In genomic region chr11:115746762-115747161, GRCm38 (mm10) we compare ENCODE assay signal across 9 mouse cellular contexts. TPM values are rescaled to one million over a fixed set of nuclear protein-coding genes. Genes with fewer than 3 reads are reported as not detected.
DNase-seq lines count a peak whose midpoint lies in the region; ATAC-seq and TF ChIP-seq lines count a peak whose summit lies in the region.
"Had no signal": no experiment of that assay in that cellular context is flagged by ENCODE, and none has a peak within 500 bp of the region (broad histone marks: within the 10 kb centered on the region; RNA-seq: fewer than 3 reads in every experiment).

No protein-coding gene starts in this region.

- peak overlapping the region; percentile 45; the same call in 1 of the 2 replicates for H3K4me3 ChIP-seq in heart, embryonic 10.5 days
- no peak overlapping the region for H3K4me3 ChIP-seq in intestine, postnatal 0 days (ENCODE audit: low read depth, low read length)
- no peak overlapping the region for H3K4me3 ChIP-seq in left cerebral cortex, adult 2 months

- no peaks in the 10 kb centered on the region; the same call in 1 of the 2 replicates for H3K4me1 ChIP-seq in heart, embryonic 10.5 days
- H3K4me1 ChIP-seq in intestine, postnatal 0 days (replicated peaks; ENCODE audit: control insufficient read depth, insufficient read depth, low read length), result no peaks in the 10 kb centered on the region; the same call in 1 of the 2 replicates

- peak overlapping the region; percentile 30 for H3K4me2 ChIP-seq in intestine, postnatal 0 days (replicated peaks; ENCODE audit: low read depth)

- WGBS in heart, embryonic 10.5 days, result 38% methylated on average over 8 of the region's 8 CpGs
- 9% methylated on average over 8 of the region's 8 CpGs for WGBS in intestine, postnatal 0 days

- no peaks in the 10 kb centered on the region; the same call in 1 of the 2 replicates for H3K27me3 ChIP-seq in heart, embryonic 10.5 days (ENCODE audit: insufficient read depth, poor library complexity, severe bottlenecking)
- H3K27me3 ChIP-seq in intestine, postnatal 0 days (replicated peaks; ENCODE audit: control insufficient read depth, insufficient read depth, low read length), result no peaks in the 10 kb centered on the region

- H3K36me3 ChIP-seq in heart, embryonic 10.5 days, result no peaks in the 10 kb centered on the region
- H3K36me3 ChIP-seq in intestine, postnatal 0 days (ENCODE audit: control insufficient read depth, insufficient read depth), result no peaks in the 10 kb centered on the region

- H3K9me3 ChIP-seq in heart, embryonic 10.5 days, result no peaks in the 10 kb centered on the region
- no peaks in the 10 kb centered on the region for H3K9me3 ChIP-seq in intestine, postnatal 0 days (ENCODE audit: control insufficient read depth)

- intact Hi-C loops in heart, postnatal 10 days (cut with DNase I), result no loop called here
- intact Hi-C loops in left cerebral cortex, adult 2 months (cut with DNase I), result no loop called here

- ATAC-seq in intestine, postnatal 0 days, result peak; percentile 60; the same call in 1 of the 2 replicates

- DNase-seq in heart, embryonic 10.5 days (ENCODE audit: low spot score), result no peak
- DNase-seq in heart, postnatal 10 days, result no peak
- peak; percentile 35 for DNase-seq in thymus, postnatal 0 days (ENCODE audit: low spot score)
- no peak for DNase-seq in thymus, postnatal 10 days (ENCODE audit: low spot score in 2 of 2)
- no peak for DNase-seq in c-Kit-positive CD71-positive TER-119-positive erythroid progenitor cells, embryonic 14.5 days (ENCODE audit: low spot score)
- DNase-seq in left cerebral cortex, adult 2 months (ENCODE audit: extremely low spot score in 1 of 2, low spot score in 2 of 2), result no peak
- DNase-seq in left cerebral cortex, adult 8-10 months (ENCODE audit: low spot score in 2 of 2), result no peak
- DNase-seq: gastrocnemius, postnatal 25 days had no signal

- H3K9ac ChIP-seq in intestine, postnatal 0 days (ENCODE audit: low read depth, low read length), result no peak overlapping the region

- peak overlapping the region; percentile 64; the same call in 1 of the 2 replicates for H3K27ac ChIP-seq in heart, embryonic 10.5 days
- no peak overlapping the region for H3K27ac ChIP-seq in intestine, postnatal 0 days (ENCODE audit: low read depth, low read length)
- no peak overlapping the region for H3K27ac ChIP-seq in left cerebral cortex, adult 2 months

- no peak for TF ChIP-seq CTCF in intestine, postnatal 0 days (IDR thresholded peaks at IDR 0.05; ENCODE audit: low read depth)
- no peak for TF ChIP-seq CTCF in left cerebral cortex, adult 2 months (IDR thresholded peaks at IDR 0.05)

RNA-seq across cellular contexts. Expression of gene Tmem94, which starts 18.5 kb away (rescaled TPM):
- 35.0 and 56.8 TPM in 2 replicates for polyA plus RNA-seq in heart, embryonic 10.5 days (2016; fragmentation: Nextera tagmentation; extraction: Ambion mirVana)
- total RNA-seq in heart, postnatal 10 days (2021), result 100 to 1,000 TPM; 106 to 116 TPM
- 8.3 and 9.5 TPM in 2 replicates for polyA plus RNA-seq in thymus, postnatal 0 days (2015; fragmentation: Nextera tagmentation; extraction: Ambion mirVana)
- polyA plus RNA-seq in intestine, postnatal 0 days (2015; fragmentation: Nextera tagmentation; extraction: Ambion mirVana), result 8.2 and 8.6 TPM in 2 replicates
- 10 to 100 TPM; 62.3 to 62.7 TPM for total RNA-seq in left cerebral cortex, adult 2 months (2021)
- 10 to 100 TPM; 58.1 to 66.3 (median 62.9) TPM for total RNA-seq in left cerebral cortex, adult 8-10 months (2022)

RNA-seq across cellular contexts. Expression of gene Grb2, which starts 38.4 kb away (rescaled TPM):
- 78.4 and 107 TPM in 2 replicates for polyA plus RNA-seq in heart, embryonic 10.5 days (2016; fragmentation: Nextera tagmentation; extraction: Ambion mirVana)
- 100 to 1,000 TPM; 122 to 144 TPM for total RNA-seq in heart, postnatal 10 days (2021)
- polyA plus RNA-seq in thymus, postnatal 0 days (2015; fragmentation: Nextera tagmentation; extraction: Ambion mirVana), result 143 and 144 TPM in 2 replicates
- polyA plus RNA-seq in intestine, postnatal 0 days (2015; fragmentation: Nextera tagmentation; extraction: Ambion mirVana), result 60.5 and 61.3 TPM in 2 replicates
- total RNA-seq in left cerebral cortex, adult 2 months (2021), result 100 to 1,000 TPM; 186 to 196 TPM
- total RNA-seq in left cerebral cortex, adult 8-10 months (2022), result 100 to 1,000 TPM; 206 to 217 (median 212) TPM
